Mouse (Mus musculus): Measurements from ENCODE around the gene Pnkd. TPM values are rescaled to one million over a fixed set of nuclear protein-coding genes. Genes with fewer than 3 reads are reported as not detected.

The Pnkd gene
- total and polyA plus RNA-seq, 2 experiments from 2014 or later: 310 to 345 TPM

DNA sequence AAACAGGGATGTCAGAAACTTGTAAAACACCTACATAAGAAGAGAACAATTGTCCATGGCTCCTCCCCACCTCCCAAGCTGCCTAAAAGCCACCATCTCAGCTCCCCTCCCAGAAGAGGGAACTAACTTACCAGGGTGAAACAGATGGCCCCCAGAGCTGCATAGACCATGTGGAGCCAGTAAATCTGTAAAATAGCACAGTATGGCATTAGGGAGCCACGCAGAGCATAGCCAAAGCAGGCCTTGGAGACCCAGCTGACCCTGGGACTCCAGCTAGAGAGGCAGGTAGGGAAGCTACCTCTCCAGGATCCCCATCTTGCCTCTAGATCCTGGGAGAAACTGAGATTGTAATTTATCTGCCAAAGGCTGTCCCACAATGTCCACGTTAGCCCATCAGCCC, 5.0 kb downstream of the Pnkd start:
- 42% methylated on average over 2 of the region's 2 CpGs for WGBS
- no peaks in the 10 kb centered on the region for H3K9me3 ChIP-seq (replicated peaks; ENCODE audit: control insufficient read depth, low read length)
- peaks cover 52% of the 10 kb centered on the region for H3K4me1 ChIP-seq (ENCODE audit: control insufficient read depth, insufficient read depth)
- no peak overlapping the region for H3K9ac ChIP-seq (replicated peaks; ENCODE audit: low read depth, low read length)
- H3K27ac ChIP-seq (ENCODE audit: low read depth): peak overlapping the region; percentile 82
- TF ChIP-seq CTCF (IDR thresholded peaks at IDR 0.05; ENCODE audit: low read depth): no peak
- TF ChIP-seq EP300 (IDR thresholded peaks at IDR 0.05; ENCODE audit: low read depth): no peak
- H3K27me3 ChIP-seq (ENCODE audit: control insufficient read depth, insufficient read depth, low read length): no peaks in the 10 kb centered on the region
- peaks cover 51% of the 10 kb centered on the region for H3K36me3 ChIP-seq (replicated peaks; ENCODE audit: control insufficient read depth, insufficient read depth, low read length)
- no peak for ATAC-seq (ENCODE audit: insufficient read depth, low read depth)
- no peak overlapping the region for H3K4me3 ChIP-seq (ENCODE audit: low read depth, low read length)
- H3K4me2 ChIP-seq (ENCODE audit: low read depth, low read length): no peak overlapping the region
- DNase-seq (ENCODE audit: low spot score): no peak

DNA sequence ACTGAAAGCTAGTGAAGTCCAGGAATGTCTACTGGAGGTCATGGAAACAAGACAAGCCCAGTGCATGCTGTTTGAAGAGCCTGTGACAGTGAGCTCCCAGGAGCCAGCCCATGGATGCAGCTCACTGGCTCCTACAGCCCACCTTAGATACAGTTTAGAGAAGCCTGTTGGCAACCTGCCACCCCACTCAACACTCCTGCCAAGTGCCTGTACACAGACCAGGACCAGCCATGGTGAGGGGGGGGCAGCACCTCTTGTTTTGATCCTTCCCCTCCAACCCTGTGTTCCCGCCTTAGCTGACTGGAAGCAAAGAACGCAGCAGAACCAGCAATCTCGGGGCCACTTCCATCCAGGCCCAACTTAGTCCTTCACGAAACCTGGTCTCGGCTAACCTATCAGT, 5.4 kb downstream of the Pnkd start:
- no peak overlapping the region for H3K4me3 ChIP-seq (ENCODE audit: low read depth, low read length)
- peak overlapping the region; percentile 82 for H3K27ac ChIP-seq (ENCODE audit: low read depth)
- DNase-seq (ENCODE audit: low spot score): peak; percentile 75
- no peaks in the 10 kb centered on the region for H3K27me3 ChIP-seq (ENCODE audit: control insufficient read depth, insufficient read depth, low read length)
- H3K9ac ChIP-seq (replicated peaks; ENCODE audit: low read depth, low read length): 0 out of 2 replicates have a peak overlapping the region, but pooled peaks have one; percentile 21
- no peaks in the 10 kb centered on the region for H3K9me3 ChIP-seq (replicated peaks; ENCODE audit: control insufficient read depth, low read length)
- TF ChIP-seq EP300 (IDR thresholded peaks at IDR 0.05; ENCODE audit: low read depth): 0 out of 2 replicates have a peak, but pooled peaks have one; percentile 48
- TF ChIP-seq CTCF (IDR thresholded peaks at IDR 0.05; ENCODE audit: low read depth): no peak
- H3K36me3 ChIP-seq (replicated peaks; ENCODE audit: control insufficient read depth, insufficient read depth, low read length): peaks cover 51% of the 10 kb centered on the region
- peaks cover 56% of the 10 kb centered on the region for H3K4me1 ChIP-seq (ENCODE audit: control insufficient read depth, insufficient read depth)
- H3K4me2 ChIP-seq (ENCODE audit: low read depth, low read length): no peak overlapping the region
- 22% methylated on average over 5 of the region's 5 CpGs for WGBS
- ATAC-seq (ENCODE audit: insufficient read depth, low read depth): peak; percentile 75

DNA sequence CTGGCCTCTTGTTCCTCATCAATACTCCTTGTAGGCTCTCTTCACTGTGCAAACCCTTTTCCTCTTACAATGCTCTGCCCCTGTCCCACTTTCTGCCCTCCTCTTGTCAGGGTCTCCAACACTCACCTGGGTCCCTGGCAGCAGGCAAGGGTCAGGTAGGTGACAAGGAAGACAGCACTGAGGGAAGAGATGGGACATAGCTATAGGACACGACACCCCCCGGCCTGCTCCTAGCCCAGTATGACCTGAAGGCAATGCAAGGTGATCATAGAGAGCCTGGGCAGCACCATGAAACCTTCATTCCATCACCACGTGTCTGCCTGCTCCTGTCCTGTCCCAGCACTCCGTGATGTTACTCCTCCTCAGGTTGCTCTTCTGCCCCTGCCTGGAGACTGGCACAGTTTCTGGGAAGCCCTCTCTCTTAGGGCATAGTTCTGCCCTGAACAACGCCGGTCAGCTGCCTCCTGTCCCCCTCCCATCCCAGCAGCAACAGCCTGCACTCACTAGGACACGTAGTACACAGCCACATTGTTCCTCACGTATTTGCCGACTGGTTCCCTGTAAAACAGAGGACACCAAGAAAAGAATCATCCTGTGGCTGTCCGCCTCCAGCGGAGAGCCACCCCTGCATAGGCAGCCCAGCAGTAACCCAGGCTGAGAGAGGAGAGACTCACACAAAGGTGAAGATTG, 7.7 kb downstream of the Pnkd start:
- H3K4me3 ChIP-seq (ENCODE audit: low read depth, low read length): no peak overlapping the region
- H3K27ac ChIP-seq (ENCODE audit: low read depth): no peak overlapping the region
- H3K4me2 ChIP-seq (ENCODE audit: low read depth, low read length): no peak overlapping the region
- ATAC-seq (ENCODE audit: insufficient read depth, low read depth) (no peak), DNase-seq (ENCODE audit: low spot score) (no peak)
- H3K9ac ChIP-seq (replicated peaks; ENCODE audit: low read depth, low read length): no peak overlapping the region
- 73% methylated on average over 11 of the region's 11 CpGs for WGBS
- peaks cover 70% of the 10 kb centered on the region for H3K4me1 ChIP-seq (ENCODE audit: control insufficient read depth, insufficient read depth)
- H3K27me3 ChIP-seq (ENCODE audit: control insufficient read depth, insufficient read depth, low read length): no peaks in the 10 kb centered on the region
- H3K9me3 ChIP-seq (replicated peaks; ENCODE audit: control insufficient read depth, low read length): no peaks in the 10 kb centered on the region
- H3K36me3 ChIP-seq (replicated peaks; ENCODE audit: control insufficient read depth, insufficient read depth, low read length): peaks cover 51% of the 10 kb centered on the region
- TF ChIP-seq CTCF (IDR thresholded peaks at IDR 0.05; ENCODE audit: low read depth) (no peak), EP300 (IDR thresholded peaks at IDR 0.05; ENCODE audit: low read depth) (no peak)

DNA sequence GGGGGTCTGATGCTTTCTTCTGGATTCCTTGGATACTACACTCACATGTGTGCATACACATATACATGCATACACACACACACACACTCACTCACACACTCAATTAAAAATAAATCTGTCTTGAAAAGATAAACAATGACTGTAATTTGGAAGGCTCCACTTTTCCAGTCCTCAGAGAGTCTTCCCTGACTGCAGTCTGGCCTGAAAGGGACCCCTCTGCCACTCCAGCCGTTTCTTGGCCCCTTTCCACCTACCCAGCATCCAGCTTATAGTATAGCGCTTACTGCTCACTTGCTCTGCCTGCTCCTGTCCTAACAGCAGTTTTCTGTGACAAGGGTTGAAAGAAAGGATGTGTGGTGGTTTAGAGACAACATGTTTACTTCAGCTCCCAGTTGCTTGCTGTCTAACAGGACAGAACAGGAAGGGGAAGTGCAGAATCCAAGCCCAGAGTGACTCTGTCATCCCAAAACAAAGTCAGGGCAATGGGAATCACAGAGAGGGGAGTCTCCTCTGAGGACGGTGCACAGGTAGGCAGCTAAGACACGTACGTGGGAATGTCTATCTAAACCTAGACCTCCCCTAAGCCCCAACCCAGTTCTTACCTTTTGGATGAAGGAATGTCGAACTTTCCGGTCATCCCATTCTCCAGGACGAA, 8.7 kb downstream of the Pnkd start:
- TF ChIP-seq EP300 (IDR thresholded peaks at IDR 0.05; ENCODE audit: low read depth) (no peak), CTCF (IDR thresholded peaks at IDR 0.05; ENCODE audit: low read depth) (no peak)
- 62% methylated on average over 8 of the region's 8 CpGs for WGBS
- no peak for DNase-seq (ENCODE audit: low spot score)
- H3K4me2 ChIP-seq (ENCODE audit: low read depth, low read length): no peak overlapping the region
- H3K4me3 ChIP-seq (ENCODE audit: low read depth, low read length): no peak overlapping the region
- peaks cover 76% of the 10 kb centered on the region for H3K4me1 ChIP-seq (ENCODE audit: control insufficient read depth, insufficient read depth)
- H3K36me3 ChIP-seq (replicated peaks; ENCODE audit: control insufficient read depth, insufficient read depth, low read length): peaks cover 43% of the 10 kb centered on the region
- no peaks in the 10 kb centered on the region for H3K27me3 ChIP-seq (ENCODE audit: control insufficient read depth, insufficient read depth, low read length)
- no peaks in the 10 kb centered on the region for H3K9me3 ChIP-seq (replicated peaks; ENCODE audit: control insufficient read depth, low read length)
- ATAC-seq (ENCODE audit: insufficient read depth, low read depth): no peak
- H3K27ac ChIP-seq (ENCODE audit: low read depth): peak overlapping the region; percentile 98
- H3K9ac ChIP-seq (replicated peaks; ENCODE audit: low read depth, low read length): no peak overlapping the region

DNA sequence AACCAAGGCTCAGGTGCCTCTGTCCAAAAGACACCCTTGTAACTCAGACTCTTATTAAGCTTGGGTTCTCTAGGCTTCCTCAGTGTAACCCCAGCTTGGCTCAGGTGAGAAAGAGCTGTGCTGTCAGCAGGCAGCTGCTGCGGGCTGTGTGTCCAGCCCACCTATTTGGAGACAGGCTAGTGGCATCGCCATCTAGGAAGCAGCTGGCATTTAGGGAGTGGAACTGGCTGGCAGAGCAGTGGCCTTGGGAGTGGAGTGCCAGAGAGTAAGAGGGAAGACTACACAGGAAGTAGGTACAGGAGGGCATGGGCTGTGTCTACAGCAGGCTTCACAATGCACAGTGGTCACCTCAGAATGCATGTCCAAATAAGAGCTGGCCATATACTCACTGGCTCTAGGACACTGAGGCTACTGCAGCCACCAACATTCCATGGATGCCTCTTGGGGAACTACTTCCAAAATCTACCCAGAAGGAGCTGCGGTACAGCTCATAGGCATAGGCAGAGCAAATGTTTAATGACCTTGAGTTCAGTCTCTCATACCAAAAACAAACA, 9.4 kb downstream of the Pnkd start:
- ATAC-seq (ENCODE audit: insufficient read depth, low read depth) (no peak), DNase-seq (ENCODE audit: low spot score) (no peak)
- Histone ChIP-seq H3K27ac (ENCODE audit: low read depth) (peak overlapping the region; percentile 98), H3K36me3 (replicated peaks; ENCODE audit: control insufficient read depth, insufficient read depth, low read length) (peaks cover 39% of the 10 kb centered on the region), H3K4me1 (ENCODE audit: control insufficient read depth, insufficient read depth) (peaks cover 76% of the 10 kb centered on the region), H3K9me3 (replicated peaks; ENCODE audit: control insufficient read depth, low read length) (no peaks in the 10 kb centered on the region), H3K4me3 (ENCODE audit: low read depth, low read length) (no peak overlapping the region), H3K27me3 (ENCODE audit: control insufficient read depth, insufficient read depth, low read length) (no peaks in the 10 kb centered on the region), H3K4me2 (ENCODE audit: low read depth, low read length) (peak overlapping the region; percentile 10; the same call in 1 of the 2 replicates), H3K9ac (replicated peaks; ENCODE audit: low read depth, low read length) (no peak overlapping the region; the same call in 1 of the 2 replicates)
- 39% methylated on average over 3 of the region's 3 CpGs for WGBS
- TF ChIP-seq EP300 (IDR thresholded peaks at IDR 0.05; ENCODE audit: low read depth) (no peak), CTCF (IDR thresholded peaks at IDR 0.05; ENCODE audit: low read depth) (no peak)

All from heart, postnatal 0 days (tissue).